Mouse (Mus musculus) adrenal gland, adult 2 months (tissue): ENCODE measurements around the gene 9430015G10Rik. TPM values are rescaled to one million over a fixed set of nuclear protein-coding genes. Genes with fewer than 3 reads are reported as not detected.
"Not testable (repeated sequence)": the region's sequence is repeated elsewhere in the genome, so short reads cannot be mapped to it uniquely, and the experiment has no call there.

Experiments
- DNase-seq: peaks from one replicate; pipeline ENCODE4 v3.0.0; 2021
- polyA plus RNA-seq: library from polyadenylated mRNA; depleted of rRNA; stranded (reverse); fragments of >200 nt; gene quantifications from 2 replicates; pipeline ENCODE4 v1.2.3, GENCODE M21; 2012
- total RNA-seq, 2 experiments: library from RNA; stranded (reverse); gene quantifications; 2 replicates each; pipeline ENCODE4 v1.2.3; 2021

The 9430015G10Rik gene
- total and polyA plus RNA-seq, 3 experiments, result 5.7 to 15.6 (median 9.6) TPM

- no peak for DNase-seq
Observed at GRCm38 (mm10) chr4:156097770-156098366, 11.9 kb upstream of the 9430015G10Rik start.

DNA sequence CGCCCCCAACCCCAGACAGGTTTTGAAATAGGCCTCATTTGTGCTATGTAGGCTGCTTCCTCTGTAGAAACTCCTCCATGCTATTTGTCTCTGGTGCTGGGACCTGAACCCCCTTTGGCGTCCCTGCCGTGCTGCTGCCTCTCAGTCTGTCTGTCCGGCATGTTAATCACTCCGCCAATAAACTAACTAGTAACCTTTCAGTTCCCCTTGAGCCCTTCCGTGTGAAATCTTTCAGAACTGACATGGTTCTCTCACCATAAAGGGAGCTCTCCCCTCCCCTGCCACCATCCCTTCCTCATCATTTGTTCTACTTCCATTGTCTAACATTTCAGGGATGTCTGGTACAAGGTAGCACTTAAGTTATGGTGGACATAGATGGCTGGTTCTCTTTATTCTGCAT is 10.4 kb upstream of the 9430015G10Rik start:
- DNase-seq, result no peak

GRCm38 (mm10) chr4:156100501-156100900 is 9.3 kb upstream of the 9430015G10Rik start:
- no peak for DNase-seq

DNA sequence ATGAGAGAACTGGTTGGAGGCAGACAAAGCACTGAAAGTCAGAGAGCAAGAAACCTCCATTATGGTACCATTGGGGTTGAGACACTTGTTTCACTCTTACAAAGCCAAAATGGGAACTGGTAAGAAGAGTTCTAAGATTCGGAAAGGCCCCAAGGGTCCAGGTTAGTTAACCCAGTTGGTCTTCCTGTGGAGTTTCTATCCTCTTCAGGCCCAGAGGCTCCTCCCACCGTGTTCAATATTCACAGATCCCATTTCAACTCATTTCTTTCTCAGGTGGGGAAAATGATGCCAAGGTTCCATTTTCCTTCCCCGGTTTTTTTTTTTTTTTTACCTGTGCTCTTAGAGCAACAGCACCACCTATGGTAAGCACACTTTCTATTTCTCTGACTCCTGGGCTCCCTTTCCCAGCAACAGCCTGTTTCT is 8.3 kb upstream of the 9430015G10Rik start:
- no peak for DNase-seq

DNA sequence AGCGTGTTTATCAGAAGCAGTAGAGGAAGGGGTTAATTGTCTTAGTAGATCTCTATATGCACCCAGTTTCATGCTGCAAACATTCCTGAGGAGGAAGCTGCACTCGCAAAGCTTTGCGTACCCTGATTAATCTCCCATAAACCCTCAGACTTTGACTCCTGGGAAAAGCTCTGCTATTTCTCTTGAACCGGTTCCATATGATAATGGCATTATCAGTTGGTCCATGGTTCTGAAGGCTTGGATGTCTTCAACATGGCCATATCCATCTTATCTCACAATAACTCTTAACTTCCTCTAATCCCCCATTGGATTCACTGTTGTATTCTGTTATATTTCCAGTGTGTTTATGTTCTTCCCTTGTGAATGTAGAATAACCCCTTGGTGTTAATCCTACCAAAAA is 6.4 kb upstream of the 9430015G10Rik start:
- DNase-seq, result no peak

DNA sequence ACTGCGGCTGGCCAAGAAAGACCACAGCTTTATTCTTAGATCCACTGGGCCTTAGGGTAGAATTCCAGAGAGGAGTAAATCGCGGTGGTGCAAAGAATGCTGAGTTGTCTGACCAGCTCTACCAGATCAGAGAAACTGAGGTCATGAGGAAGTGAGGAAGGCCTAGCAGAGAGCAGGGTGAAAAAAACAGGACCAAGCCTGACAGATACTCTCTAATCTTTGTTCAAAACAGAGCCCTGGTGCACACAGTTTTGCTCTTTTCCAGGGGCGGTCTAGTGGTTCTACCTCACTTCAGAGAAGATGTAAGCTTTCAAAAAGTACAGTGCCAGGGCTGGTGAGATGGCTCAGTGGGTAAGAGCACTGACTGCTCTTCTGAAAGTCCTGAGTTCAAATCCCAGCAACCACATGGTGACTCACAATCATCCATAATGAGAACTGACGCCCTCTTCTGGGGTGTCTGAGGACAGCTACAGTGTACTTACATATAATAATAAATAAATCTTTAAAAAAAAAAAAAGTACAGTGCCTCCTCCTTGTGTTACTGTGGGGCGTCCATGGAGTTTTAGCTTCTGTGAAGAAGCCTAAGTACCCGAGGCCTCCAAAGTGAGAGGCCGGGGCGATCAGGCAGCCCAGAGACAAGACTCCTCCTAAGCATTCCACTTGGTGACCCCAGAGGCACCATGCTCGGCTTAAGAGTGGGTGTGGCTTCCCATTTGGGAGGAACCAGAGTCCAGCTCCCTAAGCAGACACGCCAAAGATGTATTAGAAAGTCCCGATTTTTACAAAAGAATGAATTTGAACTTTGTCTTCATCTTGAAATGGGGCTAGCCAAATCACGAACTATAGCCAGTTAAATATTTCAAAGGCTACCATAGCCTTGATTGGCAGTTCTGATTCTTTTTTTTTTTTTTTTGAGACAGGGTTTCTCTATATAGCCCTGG is 906 bp upstream of the 9430015G10Rik start:
- peak; percentile 73 for DNase-seq

GRCm38 (mm10) chr4:156124077-156124476 is 14.3 kb downstream of the 9430015G10Rik start:
- DNase-seq, result no peak

- DNase-seq, result no peak
Observed at GRCm38 (mm10) chr4:156125393-156125792, 15.6 kb downstream of the 9430015G10Rik start.

DNA sequence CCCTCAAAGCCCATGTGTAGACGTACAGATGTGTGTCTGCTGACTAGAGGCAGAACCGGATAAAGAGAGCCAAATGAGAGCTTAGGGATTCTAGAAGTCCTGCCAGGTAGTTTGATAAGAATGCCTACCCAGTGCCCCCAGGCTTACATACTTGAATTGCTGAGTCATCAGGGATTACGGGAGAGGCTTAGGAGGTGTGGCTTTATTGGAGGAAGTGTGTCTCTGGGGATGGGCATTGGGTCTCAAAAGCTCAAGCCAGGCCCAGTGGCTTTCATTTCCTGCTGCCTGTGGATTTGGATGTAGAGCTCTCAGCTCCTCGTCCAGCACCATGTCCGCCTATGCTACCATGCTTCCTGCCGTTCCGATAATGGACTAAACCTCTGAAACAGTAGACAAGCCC is 17.1 kb downstream of the 9430015G10Rik start:
- DNase-seq, result no peak

DNA sequence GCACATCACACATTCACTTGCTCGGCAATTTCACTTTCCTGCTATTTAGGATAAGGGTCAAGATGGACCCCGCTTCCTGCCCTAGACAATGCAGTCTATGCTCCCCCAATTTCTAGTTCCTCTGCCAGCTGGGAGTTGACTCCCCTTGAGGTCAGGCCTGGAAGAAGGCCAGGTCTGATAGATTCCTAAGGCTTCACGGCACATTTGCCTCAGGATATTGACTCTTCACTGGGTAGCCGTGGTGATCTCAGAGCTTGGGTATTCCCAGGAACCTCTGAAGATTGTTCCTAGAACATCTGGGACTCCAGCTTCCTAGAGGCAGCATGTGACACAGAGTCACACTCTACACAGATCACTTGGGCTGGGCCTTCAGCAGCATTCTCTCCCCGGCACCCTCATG is 19.0 kb downstream of the 9430015G10Rik start:
- no peak for DNase-seq

- no peak for DNase-seq
Observed at GRCm38 (mm10) chr4:156130436-156130835, 20.7 kb downstream of the 9430015G10Rik start, which contains the start of gene Rnf223. Rnf223 (plus strand) TSS chr4:156130513.

- no peak for DNase-seq
Observed at GRCm38 (mm10) chr4:156130940-156131339, 21.2 kb downstream of the 9430015G10Rik start.

- DNase-seq, result no peak
Observed at GRCm38 (mm10) chr4:156133334-156133733, 23.6 kb downstream of the 9430015G10Rik start.

DNA sequence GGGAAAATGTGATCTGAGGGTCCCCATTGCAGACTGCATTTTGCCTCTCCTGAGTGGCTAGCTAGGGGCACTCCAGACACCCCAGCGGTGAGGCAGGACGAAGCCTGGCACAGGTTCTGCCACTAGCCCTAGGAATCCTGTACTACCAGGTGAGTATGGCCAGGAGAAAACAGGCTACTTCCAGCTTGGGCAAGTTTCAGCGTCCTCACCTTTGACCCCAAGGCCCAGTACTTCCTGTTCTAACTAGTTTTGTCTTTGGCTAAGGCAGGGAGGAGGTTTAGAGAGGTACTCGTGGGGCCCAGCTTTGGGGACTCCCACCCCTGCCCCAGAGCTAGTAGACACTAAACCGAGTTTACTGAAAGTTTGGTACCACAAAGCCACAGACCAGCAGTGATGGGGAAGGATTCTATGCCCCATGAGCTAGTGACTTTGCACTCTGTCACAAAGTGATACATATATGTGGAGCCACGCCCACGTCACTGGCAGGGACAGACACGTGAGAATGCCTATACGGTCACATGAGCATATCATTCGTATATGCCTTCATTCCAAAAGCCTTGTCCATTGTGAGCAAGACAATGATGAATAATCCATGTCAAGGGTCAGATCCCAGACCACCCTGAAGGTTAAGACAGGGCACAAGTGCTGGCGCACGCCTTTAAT is 24.3 kb downstream of the 9430015G10Rik start:
- DNase-seq, result no peak

DNA sequence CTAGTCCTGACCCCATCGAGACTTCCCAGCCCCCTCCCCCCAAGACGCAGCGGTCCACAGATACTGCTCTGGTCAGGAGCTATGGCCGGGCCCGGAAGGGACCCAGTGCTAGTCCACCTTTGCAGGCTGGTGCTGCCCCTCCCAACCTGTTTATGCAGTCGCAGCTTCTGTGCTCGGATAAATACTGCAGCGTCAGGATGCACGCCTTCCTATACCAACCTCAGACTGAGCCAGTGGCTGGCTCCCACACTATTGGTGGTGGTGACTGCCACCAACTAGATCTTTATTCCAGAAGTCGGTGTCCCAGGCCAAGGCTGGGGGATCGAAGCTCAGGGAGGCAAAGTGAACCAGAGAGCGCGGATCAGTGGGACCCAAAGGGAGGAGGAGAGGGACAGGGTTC is 25.3 kb downstream of the 9430015G10Rik start:
- no peak for DNase-seq

DNA sequence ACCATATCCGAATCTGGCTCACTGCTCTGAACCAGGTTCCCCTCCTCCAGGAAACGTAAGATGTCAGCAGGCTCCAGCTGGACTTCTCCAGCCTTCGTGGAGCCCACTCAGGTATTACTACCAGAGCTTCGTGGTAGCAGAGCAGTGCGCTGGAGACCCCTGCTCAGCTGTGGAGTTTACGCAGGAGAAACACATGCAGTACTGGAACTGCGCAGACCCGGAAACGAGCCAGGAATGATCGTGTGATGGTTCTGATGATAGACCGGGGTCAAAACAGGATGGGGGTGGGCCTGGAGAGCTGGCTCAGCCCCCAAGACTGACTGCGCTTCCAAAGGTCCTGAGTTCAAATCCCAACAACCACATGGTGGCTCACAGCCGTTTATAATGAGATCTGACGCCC is 26.0 kb downstream of the 9430015G10Rik start:
- DNase-seq, result no peak

DNA sequence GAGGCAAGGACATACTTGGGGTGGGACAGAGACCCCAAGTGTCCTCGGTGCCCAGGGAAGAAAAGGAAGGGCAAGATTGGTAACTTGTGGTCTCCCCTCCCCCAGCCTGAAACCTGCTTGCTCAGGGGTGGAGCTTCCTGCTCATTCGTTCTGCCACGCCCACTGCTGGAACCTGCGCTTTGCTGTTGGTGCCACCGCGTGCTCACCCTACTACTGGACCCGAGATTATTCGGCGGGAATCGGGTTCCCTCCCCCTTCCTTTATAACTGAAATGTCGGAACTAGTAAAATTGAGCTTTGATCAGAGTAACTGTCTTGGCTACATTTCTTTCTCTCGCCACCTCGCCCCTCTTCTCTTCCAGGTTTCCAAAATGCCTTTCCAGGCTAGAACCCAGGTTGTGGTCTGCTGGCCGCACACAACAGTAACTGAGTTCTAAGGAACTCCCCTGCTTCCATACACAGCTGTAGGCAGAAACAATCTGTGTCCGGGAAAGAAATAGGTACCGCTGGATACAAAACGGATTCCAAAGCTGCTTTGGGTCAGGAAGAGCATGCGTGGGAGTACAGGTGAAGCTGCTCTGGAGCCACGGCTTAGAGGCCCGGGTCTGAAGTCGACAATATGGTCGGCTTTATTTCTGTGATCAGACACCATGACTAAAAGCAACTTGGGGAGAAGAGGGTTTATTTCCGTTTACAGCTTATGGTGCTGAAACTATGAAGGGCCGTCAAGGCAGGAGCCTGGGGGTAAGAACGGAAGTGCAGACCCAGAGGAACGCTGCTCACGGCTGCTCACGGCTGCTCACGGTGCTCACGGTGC is 26.7 kb downstream of the 9430015G10Rik start:
- DNase-seq, result no peak

GRCm38 (mm10) chr4:156150887-156151286 is 41.1 kb downstream of the 9430015G10Rik start:
- DNase-seq, result not testable (repeated sequence)

DNA sequence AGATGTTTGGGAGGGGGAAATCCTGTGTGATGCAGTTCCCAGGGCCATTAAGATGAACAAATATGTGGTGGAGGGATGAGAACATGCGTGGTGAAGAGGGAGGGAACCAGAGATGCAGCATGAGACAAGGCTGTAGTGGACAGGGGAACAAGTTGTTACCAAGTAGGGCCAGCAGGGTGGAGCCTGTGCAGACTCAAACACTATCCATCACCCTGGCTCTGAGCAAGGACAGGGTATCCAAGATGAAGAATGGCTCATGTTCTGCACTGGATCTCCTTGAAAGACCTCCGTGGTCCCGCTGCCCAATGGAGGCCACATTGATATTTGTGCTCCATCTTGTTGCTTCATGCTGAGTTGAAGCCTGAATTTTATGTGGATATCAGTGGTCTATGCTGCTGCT is 45.0 kb downstream of the 9430015G10Rik start:
- no peak for DNase-seq

DNA sequence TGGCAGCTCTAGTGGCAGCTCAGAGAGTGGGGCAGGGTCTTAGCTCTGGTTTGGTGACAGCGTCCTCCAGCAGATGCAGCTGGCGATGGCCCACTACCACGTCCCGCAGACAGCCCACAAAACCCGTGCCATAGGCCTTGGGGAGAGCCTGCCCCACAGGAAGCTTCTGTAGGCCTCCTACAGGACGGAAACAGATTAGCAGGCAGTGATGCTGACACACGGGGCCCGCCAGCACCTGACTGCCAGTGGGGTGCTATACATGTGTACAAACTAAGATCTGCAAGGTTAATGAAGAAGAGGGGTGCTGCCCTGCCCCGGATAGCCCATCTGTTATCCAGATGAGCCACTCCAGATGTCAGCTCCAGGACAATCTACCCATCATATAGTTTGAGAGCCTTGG is 56.7 kb downstream of the 9430015G10Rik start:
- DNase-seq, result no peak

DNA sequence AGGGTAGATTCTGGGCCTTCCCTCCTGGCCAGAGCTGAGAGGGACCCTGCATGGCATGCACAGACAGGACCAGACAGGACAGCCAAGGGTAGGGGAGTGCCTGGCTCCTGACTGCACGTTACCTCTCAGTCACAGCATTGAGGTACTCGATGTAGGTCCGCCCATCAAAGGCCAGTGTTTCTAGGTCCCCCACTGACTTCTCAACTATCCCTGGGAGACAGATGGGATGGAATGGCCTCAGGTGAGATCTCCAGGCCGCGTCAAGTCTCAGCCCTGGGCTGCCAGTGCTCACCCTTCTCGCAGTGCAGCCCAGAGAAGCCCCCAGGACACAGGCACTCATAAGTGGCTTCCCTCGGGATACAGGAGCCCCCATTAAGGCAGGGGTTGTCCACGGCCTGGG is 58.8 kb downstream of the 9430015G10Rik start:
- DNase-seq, result no peak

DNA sequence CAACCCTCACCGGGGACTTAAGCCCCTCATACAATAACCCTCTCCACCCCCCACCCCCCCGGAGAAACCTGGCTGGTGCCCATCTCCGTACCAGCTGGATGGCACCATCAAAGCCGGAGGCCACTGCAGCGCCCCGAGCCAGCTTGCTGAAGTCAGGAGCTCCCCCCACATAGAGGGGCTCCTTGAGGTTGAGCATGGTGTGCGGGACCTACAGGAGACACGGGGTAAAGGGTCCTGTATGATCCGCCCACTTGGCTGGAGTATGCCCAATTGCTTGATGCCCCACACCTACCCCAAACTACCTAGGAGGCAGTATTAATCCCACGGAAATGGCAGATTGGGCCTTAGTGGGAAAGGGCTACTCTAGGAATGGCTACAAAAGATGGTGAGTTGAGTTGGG is 59.3 kb downstream of the 9430015G10Rik start:
- no peak for DNase-seq
